Mouse (Mus musculus) gastrocnemius, postnatal 14 days (tissue): ENCODE data around the gene Hexim2. TPM values are rescaled to one million over a fixed set of nuclear protein-coding genes. Genes with fewer than 3 reads are reported as not detected.

ENCODE experiments used
- DNase-seq: peaks from one replicate; pipeline ENCODE4 v3.0.0; 2021; ENCODE audit warnings: mixed read lengths
- intact Hi-C: fragments of 180-260 bp; cut with DNase I; formaldehyde crosslinking; loops from one replicate; pipeline ENCODE4 v1.15.1; 2025; ENCODE audit warnings: low total_unique reads
- total RNA-seq, 2 experiments: library from RNA; stranded (reverse); gene quantifications; 2 replicates each; pipeline ENCODE4 v1.2.3; 2021

Hexim2 gene
- total RNA-seq, 2 experiments from 2014 or later, result 2.7 to 3.8 TPM

GRCm38 (mm10) chr11:103170111-103170493, 37.9 kb downstream of the Hexim2 start:
- intact Hi-C loops, result loop anchor here (5.0 kb wide), 1 partner anchor 157 kb away; no protein-coding TSS in a partner anchor
- DNase-seq, result peak; percentile 4

- intact Hi-C loops, result loop anchor here (5.0 kb wide), 1 partner anchor 157 kb away; no protein-coding TSS in a partner anchor
- peak; percentile 56 for DNase-seq
Measured at GRCm38 (mm10) chr11:103170494-103171285, 38.5 kb downstream of the Hexim2 start, which contains the start of gene Fmnl1. TSS of gene Fmnl1 (plus strand) at chr11:103171107.

- intact Hi-C loops, result loop anchor here (5.0 kb wide), 1 partner anchor 156 kb away; no protein-coding TSS in a partner anchor
- no peak for DNase-seq
Measured at GRCm38 (mm10) chr11:103171286-103171620, 39.0 kb downstream of the Hexim2 start.

GRCm38 (mm10) chr11:103171703-103172391, 39.6 kb downstream of the Hexim2 start:
- DNase-seq, result peak; percentile 21
- intact Hi-C loops, result loop anchor here (5.0 kb wide), 1 partner anchor 155 kb away; no protein-coding TSS in a partner anchor

- peak; percentile 2 for DNase-seq
- intact Hi-C loops, result loop anchor here (5.0 kb wide), 1 partner anchor 155 kb away; no protein-coding TSS in a partner anchor
Measured at GRCm38 (mm10) chr11:103172392-103173040, 40.3 kb downstream of the Hexim2 start.

GRCm38 (mm10) chr11:103173041-103173770, 41.0 kb downstream of the Hexim2 start:
- peak; percentile 3 for DNase-seq
- intact Hi-C loops, result loop anchor here (5.0 kb wide), 1 partner anchor 154 kb away; no protein-coding TSS in a partner anchor

GRCm38 (mm10) chr11:103173771-103174344, 41.6 kb downstream of the Hexim2 start:
- intact Hi-C loops, result loop anchor here (5.0 kb wide), 1 partner anchor 153 kb away; no protein-coding TSS in a partner anchor
- DNase-seq, result peak; percentile 4

- intact Hi-C loops, result loop anchor here (5.0 kb wide), 1 partner anchor 153 kb away; no protein-coding TSS in a partner anchor
- DNase-seq, result peak; percentile 3
Measured at GRCm38 (mm10) chr11:103174411-103174832, 42.2 kb downstream of the Hexim2 start.

- DNase-seq, result peak; percentile 23
- intact Hi-C loops, result loop anchor here (5.0 kb wide), 1 partner anchor 152 kb away; no protein-coding TSS in a partner anchor
Measured at GRCm38 (mm10) chr11:103174891-103175391, 42.7 kb downstream of the Hexim2 start.

GRCm38 (mm10) chr11:103175688-103176442, 43.6 kb downstream of the Hexim2 start:
- peak; percentile 44 for DNase-seq
- intact Hi-C loops, result no loop called here

GRCm38 (mm10) chr11:103176510-103176909, 44.3 kb downstream of the Hexim2 start:
- intact Hi-C loops, result no loop called here

GRCm38 (mm10) chr11:103177216-103177615, 45.0 kb downstream of the Hexim2 start:
- intact Hi-C loops, result no loop called here

More at GRCm38 (mm10) chr11:103176510-103176909, 44.3 kb downstream of the Hexim2 start:
- no peak for DNase-seq

GRCm38 (mm10) chr11:103177815-103178485, 45.7 kb downstream of the Hexim2 start:
- intact Hi-C loops, result no loop called here
- DNase-seq, result peak; percentile 4

More at GRCm38 (mm10) chr11:103177216-103177615, 45.0 kb downstream of the Hexim2 start:
- peak; percentile 8 for DNase-seq

- intact Hi-C loops, result no loop called here
Measured at GRCm38 (mm10) chr11:103178748-103179147, 46.5 kb downstream of the Hexim2 start.

GRCm38 (mm10) chr11:103180426-103180825, 48.2 kb downstream of the Hexim2 start:
- no peak for DNase-seq
- intact Hi-C loops, result no loop called here

More at GRCm38 (mm10) chr11:103178748-103179147, 46.5 kb downstream of the Hexim2 start:
- DNase-seq, result peak; percentile 3

GRCm38 (mm10) chr11:103181349-103181748, 49.1 kb downstream of the Hexim2 start:
- no peak for DNase-seq
- intact Hi-C loops, result no loop called here

GRCm38 (mm10) chr11:103181911-103182310, 49.7 kb downstream of the Hexim2 start:
- intact Hi-C loops, result no loop called here
- peak; percentile 5 for DNase-seq
